Mouse (Mus musculus): ENCODE measurements around the gene Gm20736.
"Not testable (repeated sequence)": the region's sequence is repeated elsewhere in the genome, so short reads cannot be mapped to it uniquely, and the experiment has no call there.

GRCm38 (mm10) chrY:65377390-65377789, at the start of gene Gm20736:
- not testable (repeated sequence) for TF ChIP-seq CTCF (IDR thresholded peaks at IDR 0.05; ENCODE audit: control insufficient read depth, insufficient read depth, low read length); POLR2A (IDR thresholded peaks at IDR 0.05; ENCODE audit: borderline replicate concordance, control insufficient read depth, low read depth, low read length)
